Mouse (Mus musculus) G1E-ER4 (cell line): ENCODE data around the gene Mlip. TPM values are rescaled to one million over a fixed set of nuclear protein-coding genes. Genes with fewer than 3 reads are reported as not detected.

Experiments
- GATA1 ChIP-seq: IDR thresholded peaks from one replicate; pipeline ENCODE4 v1.8.0; 2012; ENCODE audit warnings: low read length, inconsistent platforms
- polyA plus RNA-seq: library from polyadenylated mRNA; stranded (reverse); fragments of >175 nt; gene quantifications from 2 replicates; pipeline ENCODE4 v1.2.3, GENCODE M21; 2012

Mlip gene
- polyA plus RNA-seq, 1 experiment, result not detected

GRCm38 (mm10) chr9:77369262-77369661 lies 16.5 kb upstream of the Mlip start:
- TF ChIP-seq GATA1, result no peak

GRCm38 (mm10) chr9:77362906-77363305 lies 10.1 kb upstream of the Mlip start:
- TF ChIP-seq GATA1, result no peak

- TF ChIP-seq GATA1, result no peak
Observed at GRCm38 (mm10) chr9:77360654-77361053, 7.9 kb upstream of the Mlip start.

GRCm38 (mm10) chr9:77359278-77359973 lies 6.7 kb upstream of the Mlip start:
- TF ChIP-seq GATA1, result no peak

GRCm38 (mm10) chr9:77353942-77354341 lies 1.2 kb upstream of the Mlip start:
- TF ChIP-seq GATA1, result no peak

- TF ChIP-seq GATA1, result no peak
Observed at GRCm38 (mm10) chr9:77347704-77348103, 5.1 kb downstream of the Mlip start.

GRCm38 (mm10) chr9:77344318-77344717 lies 8.5 kb downstream of the Mlip start:
- no peak for TF ChIP-seq GATA1

- no peak for TF ChIP-seq GATA1
Observed at GRCm38 (mm10) chr9:77340159-77340862, 12.5 kb downstream of the Mlip start.

- TF ChIP-seq GATA1, result no peak
Observed at GRCm38 (mm10) chr9:77339571-77340148, 13.1 kb downstream of the Mlip start.

- no peak for TF ChIP-seq GATA1
Observed at GRCm38 (mm10) chr9:77335370-77335769, 17.4 kb downstream of the Mlip start.

GRCm38 (mm10) chr9:77318346-77318745 lies 34.4 kb downstream of the Mlip start:
- TF ChIP-seq GATA1, result no peak

- TF ChIP-seq GATA1, result no peak
Observed at GRCm38 (mm10) chr9:77310548-77310947, 42.2 kb downstream of the Mlip start.

- TF ChIP-seq GATA1, result no peak
Observed at GRCm38 (mm10) chr9:77305417-77305816, 47.4 kb downstream of the Mlip start.

GRCm38 (mm10) chr9:77302340-77302739 lies 50.4 kb downstream of the Mlip start:
- TF ChIP-seq GATA1, result no peak

GRCm38 (mm10) chr9:77287958-77288357 lies 64.8 kb downstream of the Mlip start:
- no peak for TF ChIP-seq GATA1

- no peak for TF ChIP-seq GATA1
Observed at GRCm38 (mm10) chr9:77279371-77279770, 73.4 kb downstream of the Mlip start.

- TF ChIP-seq GATA1, result no peak
Observed at GRCm38 (mm10) chr9:77278055-77278454, 74.7 kb downstream of the Mlip start.

GRCm38 (mm10) chr9:77277270-77277669 lies 75.5 kb downstream of the Mlip start:
- no peak for TF ChIP-seq GATA1
